ENCODE assay signal across 23 mouse cellular contexts in genomic region chr14:118749715-118750114, GRCm38 (mm10). TPM values are rescaled to one million over a fixed set of nuclear protein-coding genes. Genes with fewer than 3 reads are reported as not detected.
DNase-seq lines count a peak whose midpoint lies in the region; ATAC-seq and TF ChIP-seq lines count a peak whose summit lies in the region.
"Had no signal": no experiment of that assay in that cellular context is flagged by ENCODE, and none has a peak within 500 bp of the region (broad histone marks: within the 10 kb centered on the region; RNA-seq: fewer than 3 reads in every experiment).

No protein-coding gene starts in this region.

- no peak for TF ChIP-seq CTCF in midbrain, postnatal 0 days (IDR thresholded peaks at IDR 0.05)

- H3K27me3 ChIP-seq in embryonic facial prominence, embryonic 13.5 days = no peaks in the 10 kb centered on the region
- H3K27me3 ChIP-seq in embryonic facial prominence, embryonic 10.5 days (replicated peaks; ENCODE audit: low read depth, poor library complexity, severe bottlenecking) = no peaks in the 10 kb centered on the region
- H3K27me3 ChIP-seq in kidney, embryonic 14.5 days (ENCODE audit: control insufficient read depth, insufficient read depth, low read length) = no peaks in the 10 kb centered on the region
- no peaks in the 10 kb centered on the region for H3K27me3 ChIP-seq in kidney, embryonic 16.5 days (ENCODE audit: insufficient read depth, low read length)
- no peaks in the 10 kb centered on the region for H3K27me3 ChIP-seq in midbrain, embryonic 10.5 days (ENCODE audit: low read depth, poor library complexity, severe bottlenecking)
- no peaks in the 10 kb centered on the region for H3K27me3 ChIP-seq in midbrain, postnatal 0 days (ENCODE audit: insufficient read depth, low read length)
- peaks cover 3% of the 10 kb centered on the region; the same call in 1 of the 2 replicates for H3K27me3 ChIP-seq in liver, embryonic 15.5 days
- H3K27me3 ChIP-seq: embryonic facial prominence, embryonic 15.5 days; forebrain, embryonic 15.5 days; heart, embryonic 13.5 days; hindbrain, embryonic 15.5 days; Patski had no signal

- no peaks in the 10 kb centered on the region for H3K36me3 ChIP-seq in embryonic facial prominence, embryonic 13.5 days
- H3K36me3 ChIP-seq in embryonic facial prominence, embryonic 10.5 days (replicated peaks) = no peaks in the 10 kb centered on the region
- H3K36me3 ChIP-seq in kidney, embryonic 14.5 days (ENCODE audit: control insufficient read depth, insufficient read depth, low read length) = no peaks in the 10 kb centered on the region
- no peaks in the 10 kb centered on the region for H3K36me3 ChIP-seq in kidney, embryonic 16.5 days (ENCODE audit: insufficient read depth, low read length)
- H3K36me3 ChIP-seq in midbrain, embryonic 10.5 days = no peaks in the 10 kb centered on the region
- no peaks in the 10 kb centered on the region for H3K36me3 ChIP-seq in midbrain, postnatal 0 days (ENCODE audit: insufficient read depth, low read length)
- no peaks in the 10 kb centered on the region for H3K36me3 ChIP-seq in liver, embryonic 15.5 days (replicated peaks)
- H3K36me3 ChIP-seq: embryonic facial prominence, embryonic 15.5 days; forebrain, embryonic 15.5 days; heart, embryonic 13.5 days; hindbrain, embryonic 15.5 days had no signal

- 56% methylated on average over 4 of the region's 4 CpGs for WGBS in embryonic facial prominence, embryonic 13.5 days
- 58% methylated on average over 4 of the region's 4 CpGs for WGBS in embryonic facial prominence, embryonic 10.5 days
- 63% methylated on average over 4 of the region's 4 CpGs for WGBS in kidney, embryonic 14.5 days
- 64% methylated on average over 4 of the region's 4 CpGs for WGBS in kidney, embryonic 16.5 days
- WGBS in midbrain, embryonic 10.5 days = 61% methylated on average over 4 of the region's 4 CpGs
- WGBS in midbrain, postnatal 0 days = 26% methylated on average over 4 of the region's 4 CpGs
- 39% methylated on average over 4 of the region's 4 CpGs for WGBS in liver, embryonic 15.5 days (ENCODE audit: insufficient replicate concordance)

- peak; percentile 26; the same call in 1 of the 2 replicates for ATAC-seq in embryonic facial prominence, embryonic 13.5 days (ENCODE audit: insufficient number of reproducible peaks, insufficient read depth, low FRiP score, low TSS enrichment, low read depth)
- ATAC-seq in kidney, embryonic 14.5 days (ENCODE audit: low FRiP score, low TSS enrichment) = 0 out of 2 replicates have a peak, but pooled peaks have one; percentile 28
- ATAC-seq in kidney, embryonic 16.5 days (ENCODE audit: low FRiP score, low TSS enrichment) = no peak
- no peak for ATAC-seq in midbrain, postnatal 0 days (ENCODE audit: low FRiP score)
- ATAC-seq in liver, embryonic 15.5 days (ENCODE audit: insufficient read depth) = no peak
- ATAC-seq: activated CD4-positive, CD25-positive, alpha-beta regulatory T cell, adult 4 months; CD4-positive, CD25-positive, alpha-beta regulatory T cell, adult 4 months; forebrain, embryonic 15.5 days; Patski had no signal

- H3K27ac ChIP-seq in embryonic facial prominence, embryonic 13.5 days = no peak overlapping the region
- H3K27ac ChIP-seq in embryonic facial prominence, embryonic 10.5 days (replicated peaks) = no peak overlapping the region
- H3K27ac ChIP-seq in kidney, embryonic 14.5 days (ENCODE audit: low read depth, low read length) = no peak overlapping the region
- no peak overlapping the region for H3K27ac ChIP-seq in kidney, embryonic 16.5 days (ENCODE audit: low read length)
- H3K27ac ChIP-seq in midbrain, embryonic 10.5 days (replicated peaks) = 0 out of 2 replicates have a peak overlapping the region, but pooled peaks have one; percentile 46
- no peak overlapping the region for H3K27ac ChIP-seq in midbrain, postnatal 0 days (ENCODE audit: low read depth, low read length)
- H3K27ac ChIP-seq in liver, embryonic 15.5 days (replicated peaks) = peak overlapping the region; percentile 84
- H3K27ac ChIP-seq: embryonic facial prominence, embryonic 15.5 days; forebrain, embryonic 15.5 days; heart, embryonic 13.5 days; hindbrain, embryonic 15.5 days had no signal

- H3K4me2 ChIP-seq in embryonic facial prominence, embryonic 13.5 days = no peak overlapping the region
- H3K4me2 ChIP-seq in kidney, embryonic 14.5 days (replicated peaks; ENCODE audit: low read depth, low read length) = no peak overlapping the region
- H3K4me2 ChIP-seq in kidney, embryonic 16.5 days (replicated peaks; ENCODE audit: low read depth, low read length) = no peak overlapping the region
- H3K4me2 ChIP-seq in midbrain, postnatal 0 days (ENCODE audit: low read depth, low read length, poor library complexity, severe bottlenecking) = no peak overlapping the region
- no peak overlapping the region; the same call in 1 of the 2 replicates for H3K4me2 ChIP-seq in liver, embryonic 15.5 days
- H3K4me2 ChIP-seq: embryonic facial prominence, embryonic 15.5 days; forebrain, embryonic 15.5 days; heart, embryonic 13.5 days; hindbrain, embryonic 15.5 days had no signal

- no peaks in the 10 kb centered on the region for H3K4me1 ChIP-seq in embryonic facial prominence, embryonic 13.5 days
- peaks cover 9% of the 10 kb centered on the region; the same call in 1 of the 2 replicates for H3K4me1 ChIP-seq in embryonic facial prominence, embryonic 10.5 days
- no peaks in the 10 kb centered on the region for H3K4me1 ChIP-seq in kidney, embryonic 14.5 days (ENCODE audit: control insufficient read depth, insufficient read depth, low read length)
- no peaks in the 10 kb centered on the region for H3K4me1 ChIP-seq in kidney, embryonic 16.5 days (ENCODE audit: insufficient read depth, low read length)
- peaks cover 17% of the 10 kb centered on the region for H3K4me1 ChIP-seq in midbrain, embryonic 10.5 days
- no peaks in the 10 kb centered on the region for H3K4me1 ChIP-seq in midbrain, postnatal 0 days (ENCODE audit: insufficient read depth, low read length)
- H3K4me1 ChIP-seq in liver, embryonic 15.5 days (replicated peaks) = peaks cover 28% of the 10 kb centered on the region
- H3K4me1 ChIP-seq: embryonic facial prominence, embryonic 15.5 days; forebrain, embryonic 15.5 days; heart, embryonic 13.5 days; hindbrain, embryonic 15.5 days had no signal

- no peak overlapping the region for H3K9ac ChIP-seq in embryonic facial prominence, embryonic 13.5 days
- H3K9ac ChIP-seq in kidney, embryonic 14.5 days (ENCODE audit: low read depth, low read length) = no peak overlapping the region
- H3K9ac ChIP-seq in kidney, embryonic 16.5 days (replicated peaks; ENCODE audit: low read length) = no peak overlapping the region
- no peak overlapping the region for H3K9ac ChIP-seq in midbrain, postnatal 0 days (replicated peaks; ENCODE audit: low read length, poor library complexity, severe bottlenecking)
- H3K9ac ChIP-seq in liver, embryonic 15.5 days = no peak overlapping the region
- H3K9ac ChIP-seq: embryonic facial prominence, embryonic 15.5 days; forebrain, embryonic 15.5 days; heart, embryonic 13.5 days; hindbrain, embryonic 15.5 days had no signal

- H3K4me3 ChIP-seq in embryonic facial prominence, embryonic 13.5 days = no peak overlapping the region
- H3K4me3 ChIP-seq in embryonic facial prominence, embryonic 10.5 days = no peak overlapping the region
- H3K4me3 ChIP-seq in kidney, embryonic 14.5 days (ENCODE audit: low read length) = no peak overlapping the region
- H3K4me3 ChIP-seq in kidney, embryonic 16.5 days (ENCODE audit: low read length) = no peak overlapping the region
- no peak overlapping the region for H3K4me3 ChIP-seq in midbrain, embryonic 10.5 days
- H3K4me3 ChIP-seq in midbrain, postnatal 0 days (ENCODE audit: low read depth, low read length) = no peak overlapping the region
- H3K4me3 ChIP-seq in liver, embryonic 15.5 days (replicated peaks) = no peak overlapping the region
- H3K4me3 ChIP-seq: embryonic facial prominence, embryonic 15.5 days; forebrain, embryonic 15.5 days; heart, embryonic 13.5 days; hindbrain, embryonic 15.5 days had no signal

- no peaks in the 10 kb centered on the region for H3K9me3 ChIP-seq in embryonic facial prominence, embryonic 13.5 days
- no peaks in the 10 kb centered on the region for H3K9me3 ChIP-seq in embryonic facial prominence, embryonic 10.5 days
- no peaks in the 10 kb centered on the region for H3K9me3 ChIP-seq in kidney, embryonic 14.5 days (ENCODE audit: control insufficient read depth, low read length)
- no peaks in the 10 kb centered on the region for H3K9me3 ChIP-seq in kidney, embryonic 16.5 days (ENCODE audit: low read length)
- H3K9me3 ChIP-seq in midbrain, embryonic 10.5 days (replicated peaks) = no peaks in the 10 kb centered on the region; the same call in 1 of the 2 replicates
- no peaks in the 10 kb centered on the region for H3K9me3 ChIP-seq in midbrain, postnatal 0 days (ENCODE audit: low read length)
- no peaks in the 10 kb centered on the region for H3K9me3 ChIP-seq in liver, embryonic 15.5 days (replicated peaks)
- H3K9me3 ChIP-seq: embryonic facial prominence, embryonic 15.5 days; forebrain, embryonic 15.5 days; heart, embryonic 13.5 days; hindbrain, embryonic 15.5 days had no signal

- no peak for DNase-seq in embryonic facial prominence, embryonic 10.5 days (ENCODE audit: low spot score)
- DNase-seq in midbrain, embryonic 10.5 days (ENCODE audit: low spot score) = no peak
- DNase-seq in midbrain, postnatal 0 days (ENCODE audit: low spot score) = no peak
- DNase-seq: adrenal gland, postnatal 14 days; B cell, adult 2 months; cerebellum, adult 11-12 months; cerebellum, adult 9-10 months; cerebellum, postnatal 36 days; gastrocnemius, postnatal 36 days; heart, postnatal 36 days had no signal

RNA-seq across cellular contexts. Expression of gene Cldn10, which starts 38.0 kb away (rescaled TPM):
- polyA plus RNA-seq in embryonic facial prominence, embryonic 13.5 days (2015; fragmentation: Nextera tagmentation; extraction: Ambion mirVana) = 3.8 and 5.5 TPM in 2 replicates
- 3.0 and 3.8 TPM in 2 replicates for polyA plus RNA-seq in embryonic facial prominence, embryonic 10.5 days (2016; fragmentation: Nextera tagmentation; extraction: Ambion mirVana)
- 7.3 and 12.2 TPM in 2 replicates for polyA plus RNA-seq in kidney, embryonic 14.5 days (2014; fragmentation: Nextera tagmentation; extraction: Ambion mirVana)
- polyA plus RNA-seq in kidney, embryonic 16.5 days (2015; fragmentation: Nextera tagmentation; extraction: Ambion mirVana) = 41.3 and 49.3 TPM in 2 replicates
- 0.99 and 1.4 TPM in 2 replicates for polyA plus RNA-seq in midbrain, embryonic 10.5 days (2016; fragmentation: Nextera tagmentation; extraction: Ambion mirVana)
- 10.7 and 11.8 TPM in 2 replicates for total RNA-seq in midbrain, postnatal 0 days (2014; rRNA removed)
- polyA plus RNA-seq in midbrain, postnatal 0 days (2015; fragmentation: Nextera tagmentation; extraction: Ambion mirVana) = 24.1 and 32.1 TPM in 2 replicates
- 0.30 and 0.99 TPM in 2 replicates for polyA plus RNA-seq in liver, embryonic 15.5 days (2015; fragmentation: Nextera tagmentation; extraction: Ambion mirVana)
- total RNA-seq: gastrocnemius, adult 8-10 months; gastrocnemius, postnatal 36 days had no signal
- polyA plus RNA-seq: erythroblast, embryonic 14.5 days; Patski had no signal

RNA-seq across cellular contexts. Expression of gene Abcc4, which starts 43.7 kb away (rescaled TPM):
- polyA plus RNA-seq in embryonic facial prominence, embryonic 13.5 days (2015; fragmentation: Nextera tagmentation; extraction: Ambion mirVana) = 2.0 and 3.7 TPM in 2 replicates
- 2.6 and 3.2 TPM in 2 replicates for polyA plus RNA-seq in embryonic facial prominence, embryonic 10.5 days (2016; fragmentation: Nextera tagmentation; extraction: Ambion mirVana)
- polyA plus RNA-seq in kidney, embryonic 14.5 days (2014; fragmentation: Nextera tagmentation; extraction: Ambion mirVana) = 5.4 and 12.2 TPM in 2 replicates
- 7.4 and 7.9 TPM in 2 replicates for polyA plus RNA-seq in kidney, embryonic 16.5 days (2015; fragmentation: Nextera tagmentation; extraction: Ambion mirVana)
- 4.7 and 4.8 TPM in 2 replicates for polyA plus RNA-seq in midbrain, embryonic 10.5 days (2016; fragmentation: Nextera tagmentation; extraction: Ambion mirVana)
- 3.5 and 3.6 TPM in 2 replicates for total RNA-seq in midbrain, postnatal 0 days (2014; rRNA removed)
- polyA plus RNA-seq in midbrain, postnatal 0 days (2015; fragmentation: Nextera tagmentation; extraction: Ambion mirVana) = 2.2 and 2.4 TPM in 2 replicates
- 1.8 and 1.9 TPM in 2 replicates for polyA plus RNA-seq in liver, embryonic 15.5 days (2015; fragmentation: Nextera tagmentation; extraction: Ambion mirVana)

Comparison
In these comparisons a context has a peak if more than half of its experiments do, and no peak if none do; other contexts are left out.
1. ATAC-seq: peak in embryonic facial prominence, embryonic 13.5 days (single experiment) and kidney, embryonic 14.5 days (single experiment); none in kidney, embryonic 16.5 days (single experiment), midbrain, postnatal 0 days (single experiment) and liver, embryonic 15.5 days (single experiment).
2. H3K27ac ChIP-seq: peak in midbrain, embryonic 10.5 days (single experiment) and liver, embryonic 15.5 days (single experiment); none in embryonic facial prominence, embryonic 13.5 days (single experiment), embryonic facial prominence, embryonic 10.5 days (single experiment), kidney, embryonic 14.5 days (single experiment), kidney, embryonic 16.5 days (single experiment) and midbrain, postnatal 0 days (single experiment).